Mouse (Mus musculus): ENCODE results near the gene Xirp1.

- no peak for TF ChIP-seq CTCF (IDR thresholded peaks at IDR 0.05; ENCODE audit: low read depth)
- TF ChIP-seq EP300 (optimal IDR thresholded peaks at IDR 0.05): no peak
Measured at GRCm38 (mm10) chr9:120043115-120043514, 19.7 kb upstream of the Xirp1 start.
